In genomic region chr15:77257437-77258229, GRCm38 (mm10) we compare ENCODE assay signal across 8 mouse cellular contexts. TPM values are rescaled to one million over a fixed set of nuclear protein-coding genes. Genes with fewer than 3 reads are reported as not detected.
A peak's percentile ranks its signal among the peaks of the same experiment; 100 is the strongest.
DNase-seq lines count a peak whose midpoint lies in the region; ATAC-seq and TF ChIP-seq lines count a peak whose summit lies in the region.

No protein-coding gene starts in this region.

- 44% methylated on average over 6 of the region's 6 CpGs for WGBS in bone marrow, adult 2 months
- WGBS in heart, embryonic 13.5 days, result 18% methylated on average over 6 of the region's 6 CpGs
- 20% methylated on average over 6 of the region's 6 CpGs for WGBS in kidney, embryonic 16.5 days

- H3K9me3 ChIP-seq in MEL (replicated peaks; ENCODE audit: insufficient read depth, low read length), result no peaks in the 10 kb centered on the region
- H3K9me3 ChIP-seq in heart, embryonic 13.5 days, result no peaks in the 10 kb centered on the region
- no peaks in the 10 kb centered on the region for H3K9me3 ChIP-seq in kidney, embryonic 16.5 days (ENCODE audit: low read length)

- no peak; the same call in 1 of the 2 replicates for TF ChIP-seq RAD21 in MEL (IDR thresholded peaks at IDR 0.05; ENCODE audit: low read depth, low read length)

- no peak for TF ChIP-seq EP300 in MEL (IDR thresholded peaks at IDR 0.05; ENCODE audit: low read depth in 1 of 2, low read length in 2 of 2)

- H3K4me3 ChIP-seq in MEL (ENCODE audit: control insufficient read depth in 1 of 2, insufficient read depth in 1 of 2, low read depth in 2 of 2, low read length in 2 of 2), result no peak overlapping the region
- no peak overlapping the region for H3K4me3 ChIP-seq in bone marrow, adult 2 months (replicated peaks; ENCODE audit: control insufficient read depth, low read depth, low read length)
- H3K4me3 ChIP-seq in embryonic fibroblast, embryonic 13.5 days (ENCODE audit: insufficient read depth, low read length), result peak overlapping the region; percentile 23; the same call in 1 of the 2 replicates
- 0 out of 2 replicates have a peak overlapping the region, but pooled peaks have one; percentile 10 for H3K4me3 ChIP-seq in heart, embryonic 13.5 days
- H3K4me3 ChIP-seq in kidney, embryonic 16.5 days (ENCODE audit: low read length), result no peak overlapping the region

- no peaks in the 10 kb centered on the region for H3K27me3 ChIP-seq in MEL (ENCODE audit: control insufficient read depth in 1 of 2, insufficient read depth in 2 of 2, low read length in 2 of 2)
- H3K27me3 ChIP-seq in heart, embryonic 13.5 days (replicated peaks), result no peaks in the 10 kb centered on the region
- H3K27me3 ChIP-seq in kidney, embryonic 16.5 days (ENCODE audit: insufficient read depth, low read length), result no peaks in the 10 kb centered on the region

- H3K36me3 ChIP-seq in MEL (ENCODE audit: control insufficient read depth in 1 of 2, insufficient read depth in 2 of 2, low read length in 2 of 2), result no peaks in the 10 kb centered on the region
- no peaks in the 10 kb centered on the region for H3K36me3 ChIP-seq in heart, embryonic 13.5 days
- H3K36me3 ChIP-seq in kidney, embryonic 16.5 days (ENCODE audit: insufficient read depth, low read length), result no peaks in the 10 kb centered on the region

- no peak for TF ChIP-seq POLR2A in MEL (IDR thresholded peaks at IDR 0.05; ENCODE audit: control insufficient read depth in 1 of 2, insufficient read depth in 1 of 2, low read depth in 1 of 2, low read length in 2 of 2, poor library complexity in 1 of 2)
- no peak for TF ChIP-seq POLR2A in bone marrow, adult 2 months (IDR thresholded peaks at IDR 0.05; ENCODE audit: borderline replicate concordance, control insufficient read depth, low read depth, low read length)
- no peak; the same call in 1 of the 2 replicates for TF ChIP-seq POLR2A in embryonic fibroblast, embryonic 13.5 days (IDR thresholded peaks at IDR 0.05; ENCODE audit: low read depth, low read length)

- no peaks in the 10 kb centered on the region for H3K79me2 ChIP-seq in MEL (ENCODE audit: control insufficient read depth, insufficient read depth, low read length, poor library complexity)

- no peaks in the 10 kb centered on the region for H3K4me1 ChIP-seq in MEL (ENCODE audit: control insufficient read depth in 1 of 2, insufficient read depth in 2 of 2, low read length in 2 of 2)
- H3K4me1 ChIP-seq in bone marrow, adult 2 months (ENCODE audit: control insufficient read depth, insufficient read depth, low read length), result no peaks in the 10 kb centered on the region
- H3K4me1 ChIP-seq in embryonic fibroblast, embryonic 13.5 days (ENCODE audit: control insufficient read depth, insufficient read depth, low read length), result peaks cover 33% of the 10 kb centered on the region
- peaks cover 65% of the 10 kb centered on the region for H3K4me1 ChIP-seq in heart, embryonic 13.5 days
- H3K4me1 ChIP-seq in kidney, embryonic 16.5 days (ENCODE audit: insufficient read depth, low read length), result peaks cover 23% of the 10 kb centered on the region

- ATAC-seq in heart, embryonic 13.5 days (ENCODE audit: extremely low read depth, insufficient number of reproducible peaks, low FRiP score, low TSS enrichment), result no peak
- no peak; the same call in 1 of the 2 replicates for ATAC-seq in kidney, embryonic 16.5 days (ENCODE audit: low FRiP score, low TSS enrichment)
- ATAC-seq in inflammation-experienced regulatory T-cells, adult 6 months, result no peak

- H3K27ac ChIP-seq in MEL (ENCODE audit: control insufficient read depth, low read depth, low read length), result no peak overlapping the region
- no peak overlapping the region for H3K27ac ChIP-seq in bone marrow, adult 2 months (ENCODE audit: control insufficient read depth, insufficient read depth, low read depth, low read length, poor library complexity)
- H3K27ac ChIP-seq in embryonic fibroblast, embryonic 13.5 days (ENCODE audit: insufficient read depth, low read length), result peak overlapping the region; percentile 98
- peak overlapping the region; percentile 66 for H3K27ac ChIP-seq in heart, embryonic 13.5 days (replicated peaks)
- H3K27ac ChIP-seq in kidney, embryonic 16.5 days (ENCODE audit: low read length), result peak overlapping the region; percentile 36; the same call in 1 of the 2 replicates

- H3K9ac ChIP-seq in MEL (ENCODE audit: control insufficient read depth, low read depth, low read length, poor library complexity, severe bottlenecking), result no peak overlapping the region
- H3K9ac ChIP-seq in heart, embryonic 13.5 days, result peak overlapping the region; percentile 66
- no peak overlapping the region for H3K9ac ChIP-seq in kidney, embryonic 16.5 days (replicated peaks; ENCODE audit: low read length)

- peak; percentile 56 to 80 (median 58) for TF ChIP-seq CTCF in MEL (IDR thresholded peaks at IDR 0.05 in 2 of 3, conservative IDR thresholded peaks at IDR 0.05 in 1 of 3; ENCODE audit: control insufficient read depth in 1 of 3, insufficient read depth in 1 of 3, low read depth in 2 of 3, low read length in 3 of 3, poor library complexity in 1 of 3, severe bottlenecking in 1 of 3)
- peak; percentile 52; the same call in 1 of the 2 replicates for TF ChIP-seq CTCF in bone marrow, adult 2 months (IDR thresholded peaks at IDR 0.05; ENCODE audit: control insufficient read depth, insufficient read depth, low read length)
- peak; percentile 77; the same call in 1 of the 2 replicates for TF ChIP-seq CTCF in embryonic fibroblast, embryonic 13.5 days (IDR thresholded peaks at IDR 0.05; ENCODE audit: borderline replicate concordance, insufficient read depth, low read length)

- peak; percentile 36 for DNase-seq in MEL (ENCODE audit: low read depth, low spot score)
- DNase-seq in lung, adult 18-20 months, result peak; percentile 62 to 77
- peak; percentile 74 to 77 for DNase-seq in right cerebral cortex, adult 2 months (ENCODE audit: low spot score in 2 of 2)

- peak overlapping the region; percentile 59 for H3K4me2 ChIP-seq in heart, embryonic 13.5 days
- no peak overlapping the region for H3K4me2 ChIP-seq in kidney, embryonic 16.5 days (replicated peaks; ENCODE audit: low read depth, low read length)

TF ChIP-seq in MEL, 35 proteins besides CTCF, POLR2A, EP300 and RAD21:
- TF ChIP-seq ELF1 (IDR thresholded peaks at IDR 0.05; ENCODE audit: low read depth, low read length), result no peak
- TF ChIP-seq SMC3 (IDR thresholded peaks at IDR 0.05; ENCODE audit: low read depth, low read length), result peak; percentile 46

RNA-seq across cellular contexts. Expression of gene Rbfox2, which starts 49.2 kb away (rescaled TPM):
- total RNA-seq in MEL (2012; rRNA removed), result 3.4 and 4.0 TPM in 2 replicates
- 1 to 10 TPM in 1 of 2 experiments, not detected in 1; 6.0 TPM for polyA plus RNA-seq in MEL (2012; ENCODE audit: insufficient read depth in 1 of 2, insufficient read length in 2 of 2, low read depth in 1 of 2, low replicate concordance in 2 of 2, missing spikeins in 1 of 2)
- polyA plus RNA-seq in bone marrow, adult 2 months (2011; ENCODE audit: insufficient read depth, insufficient read length, low replicate concordance, missing spikeins), result 2.6 and 6.1 TPM in 2 replicates
- polyA plus RNA-seq in embryonic fibroblast, embryonic 13.5 days (2011; ENCODE audit: insufficient read length, low read depth, missing spikeins), result 228 and 253 TPM in 2 replicates
- polyA plus RNA-seq in heart, embryonic 13.5 days (2015; fragmentation: Nextera tagmentation; extraction: Ambion mirVana), result 64.8 and 69.1 TPM in 2 replicates
- polyA plus RNA-seq in kidney, embryonic 16.5 days (2015; fragmentation: Nextera tagmentation; extraction: Ambion mirVana), result 49.1 and 50.2 TPM in 2 replicates
- not detected for polyA plus RNA-seq in inflammation-experienced regulatory T-cells, adult 6 months (2017; shearing (Covaris generic))

Comparison
In these comparisons a context has a peak if more than half of its experiments do, and no peak if none do; other contexts are left out.
1. H3K27ac ChIP-seq: peak in embryonic fibroblast, embryonic 13.5 days (single experiment), heart, embryonic 13.5 days (single experiment) and kidney, embryonic 16.5 days (single experiment); none in MEL (single experiment) and bone marrow, adult 2 months (single experiment).
2. H3K4me3 ChIP-seq: peak in embryonic fibroblast, embryonic 13.5 days (single experiment) and heart, embryonic 13.5 days (single experiment); none in MEL (0 of 2), bone marrow, adult 2 months (single experiment) and kidney, embryonic 16.5 days (single experiment).
3. Peak in every context shown above with its lines, with median percentiles within 50 percentile points of each other: DNase-seq and CTCF ChIP-seq.